Mouse (Mus musculus): ENCODE data around the gene Gm13285. TPM values are rescaled to one million over a fixed set of nuclear protein-coding genes. Genes with fewer than 3 reads are reported as not detected.
"Not testable (repeated sequence)": the region's sequence is repeated elsewhere in the genome, so short reads cannot be mapped to it uniquely, and the experiment has no call there.

The Gm13285 gene
- polyA plus RNA-seq (2014; fragmentation: Nextera tagmentation; extraction: Ambion mirVana): 0.16 TPM in 1 of 2 replicates, not detected in the other

DNA sequence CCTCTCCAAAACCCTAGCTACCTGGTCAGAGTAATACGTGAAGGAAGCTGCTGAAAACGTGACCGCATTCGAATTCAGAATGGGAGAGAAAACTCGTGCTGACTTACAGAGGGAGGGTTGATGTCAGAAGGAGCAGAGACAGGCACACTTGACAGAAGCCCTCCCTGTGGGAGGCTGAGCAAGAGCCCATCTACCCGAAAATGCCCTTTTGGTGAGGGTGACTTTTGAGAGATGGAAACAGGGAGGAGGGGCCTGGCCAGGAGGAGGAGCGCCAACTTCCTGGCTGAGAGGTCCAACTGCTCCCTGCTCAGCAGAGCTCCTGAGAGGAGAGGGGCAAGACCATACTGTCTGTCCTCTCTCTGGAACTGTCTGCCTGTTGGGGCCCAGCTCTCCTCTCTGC lies at the start of gene Gm13285:
TSS of gene Gm13285 (plus strand) at position 301 of the 400 bp plus-strand sequence.
- not testable (repeated sequence) for H3K9ac ChIP-seq; H3K27me3 ChIP-seq (ENCODE audit: control insufficient read depth, insufficient read depth, low read length); H3K4me1 ChIP-seq (replicated peaks; ENCODE audit: control insufficient read depth, insufficient read depth, low read length); H3K36me3 ChIP-seq (replicated peaks; ENCODE audit: control insufficient read depth, insufficient read depth); H3K4me2 ChIP-seq (replicated peaks); DNase-seq (ENCODE audit: low spot score); H3K4me3 ChIP-seq (replicated peaks; ENCODE audit: low read length); H3K27ac ChIP-seq; H3K9me3 ChIP-seq (ENCODE audit: control insufficient read depth, low read length); ATAC-seq (ENCODE audit: low FRiP score)
- 13% methylated on average over 3 of the region's 7 CpGs for WGBS

DNA sequence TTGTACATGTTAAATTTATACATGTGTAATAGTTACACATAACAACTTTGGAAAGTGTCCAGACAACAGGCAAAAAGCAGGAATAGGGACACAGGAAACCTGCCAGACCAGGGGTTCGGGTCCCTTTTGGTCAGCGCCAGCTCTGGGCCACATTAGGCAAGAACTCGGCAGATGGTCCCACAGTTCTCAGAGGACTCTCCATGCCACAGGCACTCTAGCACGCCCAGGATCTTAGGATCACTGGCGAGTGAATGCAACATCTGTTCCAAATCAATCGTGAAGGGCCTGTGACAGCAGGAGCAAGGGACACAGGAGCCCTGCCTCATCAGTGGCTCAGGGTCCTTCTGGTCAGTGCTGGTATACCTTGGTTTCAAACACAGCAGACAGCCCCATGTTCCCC lies 49.5 kb upstream of the Gm13285 start:
- no peaks in the 10 kb centered on the region for H3K27me3 ChIP-seq (ENCODE audit: control insufficient read depth, insufficient read depth, low read length)
- ATAC-seq (ENCODE audit: low FRiP score): no peak
- no peak overlapping the region for H3K9ac ChIP-seq
- H3K4me1 ChIP-seq (replicated peaks; ENCODE audit: control insufficient read depth, insufficient read depth, low read length): no peaks in the 10 kb centered on the region
- no peak overlapping the region for H3K4me2 ChIP-seq (replicated peaks)
- no peaks in the 10 kb centered on the region for H3K9me3 ChIP-seq (ENCODE audit: control insufficient read depth, low read length)
- H3K4me3 ChIP-seq (replicated peaks; ENCODE audit: low read length): no peak overlapping the region
- no peaks in the 10 kb centered on the region for H3K36me3 ChIP-seq (replicated peaks; ENCODE audit: control insufficient read depth, insufficient read depth)
- WGBS: 70% methylated on average over 6 of the region's 6 CpGs
- no peak overlapping the region for H3K27ac ChIP-seq
- DNase-seq (ENCODE audit: low spot score): no peak

DNA sequence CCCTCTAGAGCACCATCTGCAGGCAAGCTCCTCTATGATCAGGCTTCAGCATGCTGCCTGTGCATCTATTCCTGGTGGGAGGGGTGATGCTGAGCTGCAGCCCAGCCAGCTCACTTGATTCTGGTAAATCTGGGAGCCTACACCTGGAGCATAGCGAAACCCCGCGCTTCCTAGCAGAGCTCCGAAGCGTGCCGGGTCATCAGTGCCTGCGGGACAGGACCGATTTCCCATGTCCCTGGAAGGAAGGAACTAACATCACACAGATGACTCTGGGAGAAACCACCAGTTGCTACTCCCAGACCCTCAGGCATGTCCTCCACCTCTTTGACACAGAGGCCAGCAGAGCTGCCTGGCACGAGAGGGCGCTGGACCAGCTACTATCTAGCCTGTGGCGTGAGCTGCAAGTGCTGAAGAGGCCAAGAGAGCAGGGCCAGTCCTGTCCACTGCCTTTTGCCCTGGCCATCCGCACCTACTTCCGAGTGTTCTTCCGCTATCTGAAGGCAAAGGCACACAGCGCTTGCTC lies 44.6 kb upstream of the Gm13285 start, which contains the start of gene Gm13271:
TSS of gene Gm13271 (plus strand) at position 51 of the 523 bp plus-strand sequence.
- H3K27me3 ChIP-seq (ENCODE audit: control insufficient read depth, insufficient read depth, low read length); H3K4me2 ChIP-seq (replicated peaks); H3K4me1 ChIP-seq (replicated peaks; ENCODE audit: control insufficient read depth, insufficient read depth, low read length); H3K4me3 ChIP-seq (replicated peaks; ENCODE audit: low read length); H3K36me3 ChIP-seq (replicated peaks; ENCODE audit: control insufficient read depth, insufficient read depth); H3K27ac ChIP-seq; ATAC-seq (ENCODE audit: low FRiP score); H3K9me3 ChIP-seq (ENCODE audit: control insufficient read depth, low read length); H3K9ac ChIP-seq; DNase-seq (ENCODE audit: low spot score): not testable (repeated sequence)
- WGBS: 83% methylated on average over 15 of the region's 15 CpGs

DNA sequence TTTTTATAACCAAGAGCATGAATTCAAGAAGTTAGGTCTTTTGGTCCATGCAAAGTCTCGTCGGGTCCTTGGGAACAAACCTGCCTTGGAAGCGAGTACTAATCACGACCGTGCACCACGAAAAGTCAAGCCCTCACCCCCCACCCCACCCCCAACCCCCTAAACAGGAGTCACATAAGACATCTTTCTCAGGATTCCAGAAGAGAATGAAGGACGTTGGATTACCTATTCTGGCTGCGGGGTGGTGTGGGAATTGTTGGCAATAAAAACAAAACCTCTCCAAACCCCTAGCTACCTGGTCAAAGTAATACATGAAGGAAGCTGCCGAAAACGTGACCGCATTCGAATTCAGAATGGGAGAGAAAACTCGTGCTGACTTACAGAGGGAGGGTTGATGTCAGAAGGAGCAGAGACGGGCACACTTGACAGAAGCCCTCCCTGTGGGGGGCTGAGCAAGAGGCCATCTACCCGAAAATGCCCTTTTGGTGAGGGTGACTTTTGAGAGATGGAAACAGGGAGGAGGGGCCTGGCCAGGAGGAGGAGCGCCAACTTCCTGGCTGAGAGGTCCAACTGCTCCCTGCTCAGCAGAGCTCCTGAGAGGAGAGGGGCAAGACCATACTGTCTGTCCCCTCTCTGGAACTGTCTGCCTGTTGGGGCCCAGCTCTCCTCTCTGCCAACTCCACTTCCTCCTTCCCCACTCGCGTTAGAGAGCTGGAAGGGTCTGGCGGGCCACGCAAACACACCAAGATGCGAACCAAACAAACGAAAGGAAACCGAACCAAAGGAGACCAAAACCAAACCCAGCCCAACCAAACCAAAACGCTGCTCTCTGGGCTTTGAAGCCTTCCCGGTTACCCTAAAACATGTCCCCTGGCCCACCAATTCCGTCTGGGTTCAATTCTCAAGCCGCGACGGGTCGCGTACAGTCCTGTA lies 42.6 kb upstream of the Gm13285 start:
- H3K27ac ChIP-seq: peak overlapping the region; percentile 70
- DNase-seq (ENCODE audit: low spot score); ATAC-seq (ENCODE audit: low FRiP score); H3K4me1 ChIP-seq (replicated peaks; ENCODE audit: control insufficient read depth, insufficient read depth, low read length); H3K27me3 ChIP-seq (ENCODE audit: control insufficient read depth, insufficient read depth, low read length); H3K9me3 ChIP-seq (ENCODE audit: control insufficient read depth, low read length); H3K36me3 ChIP-seq (replicated peaks; ENCODE audit: control insufficient read depth, insufficient read depth): not testable (repeated sequence)
- peak overlapping the region; percentile 35 for H3K4me3 ChIP-seq (replicated peaks; ENCODE audit: low read length)
- peak overlapping the region; percentile 66 for H3K4me2 ChIP-seq (replicated peaks)
- H3K9ac ChIP-seq: peak overlapping the region; percentile 61
- WGBS: 14% methylated on average over 28 of the region's 31 CpGs

DNA sequence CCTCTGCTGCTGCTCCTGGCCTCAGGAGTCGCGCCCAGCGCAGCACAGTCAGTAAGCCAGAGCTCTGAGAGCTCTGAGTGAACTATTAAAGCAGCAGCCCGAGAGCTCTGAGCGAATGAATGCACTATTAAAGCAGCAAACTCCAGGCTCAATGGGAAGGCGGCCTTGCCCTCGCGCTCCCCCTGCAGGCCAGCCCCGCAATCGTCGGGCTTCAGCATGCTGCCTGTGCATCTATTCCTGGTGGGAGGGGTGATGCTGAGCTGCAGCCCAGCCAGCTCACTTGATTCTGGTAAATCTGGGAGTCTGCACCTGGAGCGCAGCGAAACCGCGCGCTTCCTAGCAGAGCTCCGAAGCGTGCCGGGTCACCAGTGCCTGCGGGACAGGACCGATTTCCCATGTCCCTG lies 41.8 kb upstream of the Gm13285 start:
- not testable (repeated sequence) for H3K36me3 ChIP-seq (replicated peaks; ENCODE audit: control insufficient read depth, insufficient read depth); H3K27me3 ChIP-seq (ENCODE audit: control insufficient read depth, insufficient read depth, low read length); H3K4me1 ChIP-seq (replicated peaks; ENCODE audit: control insufficient read depth, insufficient read depth, low read length); H3K9me3 ChIP-seq (ENCODE audit: control insufficient read depth, low read length)
- H3K27ac ChIP-seq: peak overlapping the region; percentile 70
- 1% methylated on average over 19 of the region's 21 CpGs for WGBS
- ATAC-seq (ENCODE audit: low FRiP score) (peak; percentile 100), DNase-seq (ENCODE audit: low spot score) (peak; percentile 80)
- peak overlapping the region; percentile 66 for H3K4me2 ChIP-seq (replicated peaks)
- peak overlapping the region; percentile 61 for H3K9ac ChIP-seq
- H3K4me3 ChIP-seq (replicated peaks; ENCODE audit: low read length): peak overlapping the region; percentile 35

DNA sequence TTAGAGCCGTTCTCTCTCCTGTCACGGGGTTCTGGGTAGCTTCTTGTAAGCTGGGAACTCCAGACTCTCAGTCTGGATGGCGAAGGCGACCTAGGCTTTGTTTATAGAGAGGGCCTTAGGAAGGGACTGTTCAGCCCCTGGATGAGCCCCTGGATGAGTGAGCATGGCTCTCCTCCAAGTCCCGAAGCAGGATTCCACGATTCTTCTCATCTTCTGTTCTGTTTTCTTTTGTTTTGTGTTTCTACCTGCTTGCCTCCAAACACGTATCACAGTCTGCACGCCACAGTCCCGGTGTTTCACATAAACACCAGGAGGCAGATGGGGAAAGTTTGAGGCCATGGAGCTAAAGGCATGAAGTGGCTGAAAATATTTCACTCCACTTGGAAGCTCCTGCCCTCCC lies 40.7 kb upstream of the Gm13285 start:
- H3K4me3 ChIP-seq (replicated peaks; ENCODE audit: low read length); H3K27ac ChIP-seq; H3K27me3 ChIP-seq (ENCODE audit: control insufficient read depth, insufficient read depth, low read length); H3K9ac ChIP-seq; H3K4me1 ChIP-seq (replicated peaks; ENCODE audit: control insufficient read depth, insufficient read depth, low read length); DNase-seq (ENCODE audit: low spot score); H3K36me3 ChIP-seq (replicated peaks; ENCODE audit: control insufficient read depth, insufficient read depth); ATAC-seq (ENCODE audit: low FRiP score); H3K9me3 ChIP-seq (ENCODE audit: control insufficient read depth, low read length); H3K4me2 ChIP-seq (replicated peaks): not testable (repeated sequence)
- WGBS: 83% methylated on average over 9 of the region's 9 CpGs

DNA sequence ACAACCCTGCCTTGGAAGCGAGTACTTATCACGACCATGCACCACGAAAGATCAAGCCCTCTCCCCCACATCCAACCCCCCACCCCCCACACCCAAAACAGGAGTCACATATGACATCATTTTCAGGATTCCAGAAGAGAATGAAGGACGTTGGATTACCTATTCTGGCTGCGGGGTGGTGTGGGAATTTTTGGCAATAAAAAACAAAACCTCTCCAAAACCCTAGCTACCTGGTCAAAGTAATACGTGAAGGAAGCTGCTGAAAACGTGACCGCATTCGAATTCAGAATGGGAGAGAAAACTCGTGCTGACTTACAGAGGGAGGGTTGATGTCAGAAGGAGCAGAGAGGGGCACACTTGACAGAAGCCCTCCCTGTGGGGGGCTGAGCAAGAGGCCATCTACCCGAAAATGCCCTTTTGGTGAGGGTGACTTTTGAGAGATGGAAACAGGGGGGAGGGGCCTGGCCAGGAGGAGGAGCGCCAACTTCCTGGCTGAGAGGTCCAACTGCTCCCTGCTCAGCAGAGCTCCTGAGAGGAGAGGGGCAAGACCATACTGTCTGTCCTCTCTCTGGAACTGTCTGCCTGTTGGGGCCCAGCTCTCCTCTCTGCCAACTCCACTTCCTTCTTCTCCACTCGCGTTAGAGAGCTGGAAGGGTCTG lies 39.7 kb upstream of the Gm13285 start, which contains the start of gene Gm13283:
TSS of gene Gm13283 (plus strand) at position 510 of the 659 bp plus-strand sequence.
- WGBS: 26% methylated on average over 7 of the region's 14 CpGs
- H3K4me2 ChIP-seq (replicated peaks): peak within 1 kb of the TSS; percentile 60
- H3K4me3 ChIP-seq (replicated peaks; ENCODE audit: low read length): peak within 1 kb of the TSS; percentile 22
- H3K9me3 ChIP-seq (ENCODE audit: control insufficient read depth, low read length); ATAC-seq (ENCODE audit: low FRiP score); H3K27me3 ChIP-seq (ENCODE audit: control insufficient read depth, insufficient read depth, low read length); H3K4me1 ChIP-seq (replicated peaks; ENCODE audit: control insufficient read depth, insufficient read depth, low read length); H3K27ac ChIP-seq; H3K9ac ChIP-seq; DNase-seq (ENCODE audit: low spot score); H3K36me3 ChIP-seq (replicated peaks; ENCODE audit: control insufficient read depth, insufficient read depth): not testable (repeated sequence)

DNA sequence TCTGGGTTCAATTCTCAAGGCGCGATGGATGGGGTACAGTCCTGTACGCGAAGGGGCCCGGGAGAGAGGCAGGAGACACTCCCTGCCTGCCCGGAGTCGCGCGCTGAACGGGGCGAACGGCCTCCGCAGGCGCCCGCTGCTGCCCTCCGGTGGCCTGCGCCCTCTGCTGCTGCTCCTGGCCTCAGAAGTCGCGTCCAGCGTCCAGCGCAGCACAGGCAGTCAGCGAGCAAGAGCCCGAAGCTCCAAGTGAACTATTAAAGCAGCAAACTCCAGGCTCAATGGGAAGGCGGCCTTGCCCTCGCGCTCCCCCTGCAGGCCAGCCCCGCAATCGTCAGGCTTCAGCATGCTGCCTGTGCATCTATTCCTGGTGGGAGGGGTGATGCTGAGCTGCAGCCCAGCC lies 39.0 kb upstream of the Gm13285 start:
- whole genome bisulfite sequencing: 0% methylated on average over 14 of the region's 28 CpGs

DNA sequence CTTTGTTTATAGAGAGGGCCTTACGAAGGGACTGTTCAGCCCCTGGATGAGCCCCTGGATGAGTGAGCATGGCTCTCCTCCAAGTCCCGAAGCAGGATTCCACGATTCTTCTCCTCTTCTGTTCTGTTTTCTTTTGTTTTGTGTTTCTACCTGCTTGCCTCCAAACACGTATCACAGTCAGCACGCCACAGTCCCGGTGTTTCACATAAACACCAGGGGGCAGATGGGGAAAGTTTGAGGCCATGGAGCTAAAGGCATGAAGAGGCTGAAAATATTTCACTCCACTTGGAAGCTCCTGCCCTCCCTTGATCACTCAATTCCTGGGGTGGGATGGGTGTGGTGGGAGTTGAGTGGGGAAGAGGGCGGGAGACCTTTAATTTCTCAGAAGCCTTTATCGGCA lies 37.7 kb upstream of the Gm13285 start:
- not testable (repeated sequence) for H3K4me3 ChIP-seq (replicated peaks; ENCODE audit: low read length); DNase-seq (ENCODE audit: low spot score); H3K9me3 ChIP-seq (ENCODE audit: control insufficient read depth, low read length); H3K27me3 ChIP-seq (ENCODE audit: control insufficient read depth, insufficient read depth, low read length); H3K4me2 ChIP-seq (replicated peaks); H3K9ac ChIP-seq; H3K36me3 ChIP-seq (replicated peaks; ENCODE audit: control insufficient read depth, insufficient read depth); ATAC-seq (ENCODE audit: low FRiP score); H3K4me1 ChIP-seq (replicated peaks; ENCODE audit: control insufficient read depth, insufficient read depth, low read length); H3K27ac ChIP-seq
- WGBS: 80% methylated on average over 6 of the region's 8 CpGs

More for the DNA sequence above, 39.0 kb upstream of the Gm13285 start:
- H3K9ac ChIP-seq; H3K4me1 ChIP-seq (replicated peaks; ENCODE audit: control insufficient read depth, insufficient read depth, low read length); H3K36me3 ChIP-seq (replicated peaks; ENCODE audit: control insufficient read depth, insufficient read depth); ATAC-seq (ENCODE audit: low FRiP score); H3K27me3 ChIP-seq (ENCODE audit: control insufficient read depth, insufficient read depth, low read length); H3K9me3 ChIP-seq (ENCODE audit: control insufficient read depth, low read length); H3K27ac ChIP-seq: not testable (repeated sequence)
- Histone ChIP-seq H3K4me3 (replicated peaks; ENCODE audit: low read length) (peak overlapping the region; percentile 22), H3K4me2 (replicated peaks) (peak overlapping the region; percentile 60)
- peak; percentile 47 for DNase-seq (ENCODE audit: low spot score)
